Mouse (Mus musculus): ENCODE results near the gene Rapgef6.

Rapgef6 gene

DNA sequence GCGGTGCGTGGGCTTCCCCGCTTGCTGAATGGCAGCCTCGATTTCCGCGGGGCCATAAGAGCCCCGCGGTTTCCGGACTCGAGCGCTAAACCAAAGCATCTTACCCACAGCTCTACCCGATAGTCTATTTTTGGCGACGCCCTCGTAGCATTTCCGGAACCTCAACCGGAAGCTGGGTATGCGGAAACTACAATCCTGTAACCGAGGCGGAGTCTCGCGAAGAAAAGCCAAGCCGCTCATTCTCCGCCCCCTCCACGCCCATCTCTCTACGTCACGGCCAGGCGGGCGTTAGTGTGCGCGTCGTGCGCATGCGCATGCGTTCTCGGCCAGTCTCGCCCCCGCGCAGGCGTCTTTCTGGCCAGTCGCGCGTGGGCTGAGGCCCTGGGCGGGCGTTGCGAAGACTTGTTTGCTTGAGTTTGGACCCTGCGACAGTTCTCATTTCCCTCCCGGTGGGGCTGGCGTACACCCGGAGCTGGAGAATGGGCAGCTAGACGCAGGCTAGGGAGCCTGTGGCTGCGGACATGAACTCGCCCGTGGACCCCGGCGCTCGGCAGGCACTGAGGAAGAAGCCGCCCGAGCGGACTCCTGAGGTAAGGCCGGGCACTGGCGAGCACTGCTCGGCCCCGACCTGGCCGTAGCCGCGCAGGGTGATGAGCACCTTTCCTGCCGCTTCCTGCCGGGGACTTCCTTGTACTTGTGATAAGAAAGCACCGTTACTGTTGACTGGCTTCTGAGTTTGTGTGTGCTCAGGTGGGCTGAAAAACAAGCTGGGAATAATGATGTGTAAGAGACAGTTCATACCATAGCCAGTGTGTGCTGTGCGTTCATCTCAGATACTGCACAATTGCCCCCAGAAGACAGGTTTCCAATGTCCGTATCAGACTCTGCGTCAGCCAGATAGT lies at the start of gene Rapgef6:
Rapgef6 (plus strand) TSS at position 319 of the 902 bp plus-strand sequence.
- in situ Hi-C loops (cut with MboI; ENCODE audit: low sequenced_read_pairs): no loop called here

GRCm38 (mm10) chr11:54478414-54478813 lies 44.2 kb upstream of the Rapgef6 start:
- in situ Hi-C loops (cut with MboI; ENCODE audit: low sequenced_read_pairs): no loop called here

DNA sequence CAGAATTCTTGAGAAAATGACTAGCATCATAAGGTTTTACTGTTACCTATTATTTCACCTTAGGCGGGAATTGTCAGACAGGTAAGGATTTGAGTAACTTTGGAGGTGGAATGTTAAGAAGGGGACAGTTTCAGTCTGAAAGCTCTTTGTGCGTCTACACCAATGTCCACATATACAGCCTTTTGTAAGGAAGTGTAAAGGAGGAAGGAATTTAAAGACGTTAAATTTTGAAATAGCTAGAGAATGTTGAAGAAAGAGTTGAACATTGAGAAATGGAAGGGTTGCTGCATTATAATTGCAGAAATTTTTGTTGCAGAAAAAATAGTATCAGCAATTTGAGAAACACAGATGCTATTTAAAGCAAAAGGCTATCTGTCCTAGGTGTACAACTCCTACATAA lies 36.6 kb upstream of the Rapgef6 start:
- in situ Hi-C loops (cut with MboI; ENCODE audit: low sequenced_read_pairs): no loop called here

DNA sequence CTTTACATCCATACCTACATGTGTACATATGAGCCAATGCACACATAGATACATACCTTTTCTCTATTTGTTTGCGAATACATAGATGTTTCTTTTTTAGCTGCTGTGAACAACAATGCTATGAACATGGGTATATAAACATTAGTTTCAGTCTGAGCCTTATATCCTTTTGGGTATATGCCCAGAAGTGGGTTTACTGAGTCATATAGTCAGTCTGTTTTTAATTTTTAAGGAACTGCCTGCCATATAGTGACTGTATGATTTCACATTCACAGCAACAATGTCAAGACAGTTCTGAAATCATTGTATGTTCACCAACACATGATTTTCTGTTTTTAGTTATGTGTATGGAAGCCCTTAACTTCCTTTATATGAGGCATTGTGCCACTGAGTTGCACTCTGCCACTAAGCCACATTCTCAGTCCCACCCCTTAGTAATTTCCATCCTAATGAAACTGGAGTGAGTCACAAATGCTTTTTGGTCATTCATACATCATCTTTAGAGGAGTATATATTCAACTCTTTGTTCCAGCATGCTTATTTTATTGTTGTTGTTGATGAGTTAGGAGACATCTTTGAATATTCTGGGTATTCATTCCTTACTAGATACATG lies 30.6 kb upstream of the Rapgef6 start:
- in situ Hi-C loops (cut with MboI; ENCODE audit: low sequenced_read_pairs): no loop called here

- in situ Hi-C loops (cut with MboI; ENCODE audit: low sequenced_read_pairs): no loop called here
These were observed 30.1 kb upstream of the Rapgef6 start for GRCm38 (mm10) chr11:54492559-54492958.

GRCm38 (mm10) chr11:54499838-54500237 lies 22.8 kb upstream of the Rapgef6 start:
- in situ Hi-C loops (cut with MboI; ENCODE audit: low sequenced_read_pairs): no loop called here

- in situ Hi-C loops (cut with MboI; ENCODE audit: low sequenced_read_pairs): no loop called here
These were observed 20.0 kb upstream of the Rapgef6 start for GRCm38 (mm10) chr11:54502546-54503245.

GRCm38 (mm10) chr11:54513584-54513983 lies 9.1 kb upstream of the Rapgef6 start:
- in situ Hi-C loops (cut with MboI; ENCODE audit: low sequenced_read_pairs): no loop called here

DNA sequence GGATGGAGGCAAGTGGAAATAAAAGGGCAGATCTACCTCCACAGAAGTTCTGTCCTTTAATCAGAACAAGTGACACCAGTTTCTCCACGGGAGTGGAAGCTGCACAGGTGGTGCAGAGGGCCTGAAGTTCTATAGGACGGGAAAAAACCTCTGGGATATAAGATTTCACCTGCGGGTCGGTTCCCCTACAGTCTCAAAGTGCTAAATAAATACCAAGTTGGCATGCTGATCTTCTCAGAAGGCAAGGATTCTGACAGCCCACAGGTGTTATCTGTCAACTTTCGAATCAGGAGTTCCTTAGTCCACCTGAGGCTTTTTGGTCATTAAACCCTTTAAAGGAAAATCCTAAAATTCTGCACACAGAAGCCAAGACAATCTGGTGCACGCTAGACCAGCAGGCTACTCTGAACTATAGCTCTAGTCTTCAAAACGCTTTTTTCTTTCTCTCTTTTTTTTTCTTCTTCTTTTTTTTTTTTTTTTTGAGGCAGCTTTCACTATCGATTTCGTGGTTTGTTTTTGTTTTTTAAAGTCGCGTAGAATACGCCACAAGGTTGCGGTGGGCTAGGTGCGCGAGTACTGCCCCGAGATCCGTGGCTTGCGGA lies 619 bp upstream of the Rapgef6 start:
- in situ Hi-C loops (cut with MboI; ENCODE audit: low sequenced_read_pairs): no loop called here

DNA sequence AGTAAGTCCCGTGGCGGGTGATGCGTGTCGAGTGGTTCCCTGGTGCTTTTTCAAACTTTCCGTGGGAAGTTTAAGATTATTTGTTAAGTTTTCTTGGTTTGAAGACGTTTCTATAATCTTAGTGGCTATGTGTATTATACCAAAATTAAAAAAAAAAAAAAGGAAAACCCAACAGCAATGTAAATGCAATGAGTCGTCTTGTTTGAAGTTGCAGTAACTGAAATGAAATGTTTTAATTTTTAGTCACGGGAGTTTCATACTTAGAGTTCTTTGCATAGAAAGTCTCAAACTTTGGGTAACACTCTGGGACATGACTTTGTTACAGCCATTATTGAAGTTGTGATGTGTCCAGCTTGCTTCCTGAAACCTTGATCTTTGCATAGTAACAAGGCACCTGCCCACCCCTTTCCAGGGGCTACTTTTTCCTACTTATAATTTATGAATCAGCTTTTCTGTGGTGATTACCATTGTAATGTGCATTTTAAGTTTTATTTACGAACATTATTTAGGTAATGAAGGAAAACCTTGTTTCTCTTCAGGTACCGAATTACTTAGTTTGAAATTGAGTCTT lies 869 bp downstream of the Rapgef6 start:
- in situ Hi-C loops (cut with MboI; ENCODE audit: low sequenced_read_pairs): no loop called here

DNA sequence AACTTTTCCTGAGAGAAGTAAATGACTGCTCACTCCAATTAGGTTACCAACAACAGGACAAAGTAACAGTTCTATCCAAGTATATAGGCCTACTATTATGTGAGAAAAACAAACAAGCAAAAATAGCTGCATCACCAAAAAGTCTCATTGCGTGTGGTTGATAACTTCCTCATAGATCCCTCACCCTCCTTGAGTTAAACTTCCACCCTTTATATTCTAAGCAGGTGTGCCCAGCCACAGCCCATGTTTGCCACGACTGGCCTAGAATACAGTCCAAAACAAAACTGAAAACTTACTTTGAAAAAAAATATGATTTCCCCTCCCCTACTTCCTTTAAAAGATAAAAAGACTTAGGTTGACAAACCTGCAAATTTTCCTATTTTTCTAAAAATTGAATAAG lies 5.4 kb downstream of the Rapgef6 start:
- in situ Hi-C loops (cut with MboI; ENCODE audit: low sequenced_read_pairs): no loop called here

GRCm38 (mm10) chr11:54530391-54530790 lies 7.7 kb downstream of the Rapgef6 start:
- in situ Hi-C loops (cut with MboI; ENCODE audit: low sequenced_read_pairs): no loop called here

DNA sequence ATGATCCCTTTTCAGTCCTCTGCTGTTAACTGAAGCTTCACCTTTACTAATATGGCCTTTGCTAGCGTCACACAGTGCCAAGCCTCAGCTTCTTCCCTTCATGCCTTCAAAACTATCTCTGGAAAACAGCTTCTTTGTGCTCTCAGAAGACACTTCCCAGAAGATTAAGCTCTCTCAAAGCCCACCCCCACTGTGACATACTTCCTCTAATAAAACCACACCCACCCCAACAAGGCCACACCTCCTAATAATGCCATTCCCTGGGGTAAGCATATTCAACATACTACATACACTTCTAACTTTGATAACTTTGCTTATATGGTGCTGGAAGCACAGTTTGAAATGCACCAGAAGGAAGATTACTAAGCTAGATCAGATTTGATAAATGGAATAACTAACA lies 8.3 kb downstream of the Rapgef6 start:
- in situ Hi-C loops (cut with MboI; ENCODE audit: low sequenced_read_pairs): no loop called here

GRCm38 (mm10) chr11:54533834-54534233 lies 11.2 kb downstream of the Rapgef6 start:
- in situ Hi-C loops (cut with MboI; ENCODE audit: low sequenced_read_pairs): no loop called here

- in situ Hi-C loops (cut with MboI; ENCODE audit: low sequenced_read_pairs): no loop called here
These were observed 12.2 kb downstream of the Rapgef6 start for GRCm38 (mm10) chr11:54534871-54535270.

GRCm38 (mm10) chr11:54539031-54539430 lies 16.4 kb downstream of the Rapgef6 start:
- in situ Hi-C loops (cut with MboI; ENCODE audit: low sequenced_read_pairs): no loop called here

DNA sequence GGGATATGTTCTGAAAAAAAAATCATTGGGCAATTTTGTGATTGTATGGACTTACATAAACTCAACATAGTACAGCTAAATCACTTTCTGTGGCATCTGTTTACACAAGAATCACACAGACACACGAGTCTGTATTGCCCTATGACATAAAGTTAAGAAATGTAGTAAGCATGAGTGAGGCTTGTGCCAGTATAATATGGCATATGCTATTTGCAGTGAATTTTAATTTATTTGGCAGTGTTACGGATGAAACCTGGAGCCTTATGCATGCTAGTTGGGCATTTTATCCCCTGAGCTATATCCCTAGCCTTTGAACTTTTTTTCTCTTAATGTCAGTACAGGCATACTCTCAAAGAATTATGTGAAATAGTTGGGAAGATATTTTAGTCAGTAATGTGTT lies 16.8 kb downstream of the Rapgef6 start:
- in situ Hi-C loops (cut with MboI; ENCODE audit: low sequenced_read_pairs): no loop called here

DNA sequence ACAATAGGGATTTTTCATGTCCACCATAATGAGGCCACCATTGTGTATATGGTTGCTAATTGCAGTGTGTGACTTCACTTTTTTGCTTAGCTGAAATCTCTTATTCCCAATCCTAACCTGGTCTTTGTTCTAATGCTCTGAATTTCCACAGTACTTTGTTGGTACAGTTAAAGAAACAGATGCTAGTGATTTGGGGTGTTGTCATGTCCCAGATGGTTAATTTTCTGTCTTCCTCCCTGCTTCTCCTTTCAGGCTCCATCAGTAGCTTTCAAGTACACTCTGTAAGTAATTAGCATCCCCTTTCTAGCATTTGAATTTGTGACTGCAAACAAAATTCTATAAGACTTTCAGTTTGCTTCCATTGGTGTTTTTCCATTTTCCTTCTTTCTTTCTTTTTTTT lies 17.7 kb downstream of the Rapgef6 start:
- in situ Hi-C loops (cut with MboI; ENCODE audit: low sequenced_read_pairs): no loop called here

DNA sequence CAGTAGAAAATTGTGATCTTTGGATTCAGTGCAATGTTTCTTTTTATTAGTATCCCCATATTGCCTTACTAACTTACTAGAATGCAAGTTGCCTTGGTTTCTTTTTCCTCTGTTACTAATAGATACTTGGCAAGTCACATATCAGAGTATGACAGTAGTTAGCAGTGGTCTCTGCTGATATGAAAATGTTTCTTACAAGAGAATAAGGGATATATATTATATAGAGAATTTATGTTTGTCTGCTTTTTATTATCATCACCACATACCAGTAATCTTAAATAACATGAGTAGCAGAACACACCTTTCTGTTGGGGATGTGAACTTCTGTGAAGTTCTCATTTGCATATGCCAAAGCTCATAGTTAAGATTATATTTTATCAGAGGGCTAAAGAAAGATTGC lies 19.8 kb downstream of the Rapgef6 start:
- in situ Hi-C loops (cut with MboI; ENCODE audit: low sequenced_read_pairs): no loop called here

- in situ Hi-C loops (cut with MboI; ENCODE audit: low sequenced_read_pairs): no loop called here
These were observed 32.3 kb downstream of the Rapgef6 start for GRCm38 (mm10) chr11:54554970-54555369.

- in situ Hi-C loops (cut with MboI; ENCODE audit: low sequenced_read_pairs): no loop called here
These were observed 40.1 kb downstream of the Rapgef6 start for GRCm38 (mm10) chr11:54562761-54563160.
